Mouse (Mus musculus) T-cell, adult 2 months (primary cell): ENCODE measurements at regions not wholly inside any gene's neighbourhood (a gene's known extent, or its start where the extent isn't known, plus 50 kb on each side); places are given as distances from the start of the nearest gene placed in this dataset.

Source experiments
- DNase-seq: peaks from one replicate; pipeline ENCODE4 v3.0.0; 2022; ENCODE audit warnings: low spot score

- no peak for DNase-seq
Observed at GRCm38 (mm10) chr3:35688111-35688510, 65.8 kb upstream of the Atp11b start.

- DNase-seq: peak; percentile 59
Observed at GRCm38 (mm10) chr3:35688781-35689180, 65.1 kb upstream of the Atp11b start.

GRCm38 (mm10) chr3:35693039-35693438 lies 60.9 kb upstream of the Atp11b start:
- peak; percentile 91 for DNase-seq

GRCm38 (mm10) chr3:35693551-35693950 lies 60.4 kb upstream of the Atp11b start:
- DNase-seq: no peak

GRCm38 (mm10) chr3:35694241-35694640 lies 59.7 kb upstream of the Atp11b start:
- DNase-seq: no peak

- DNase-seq: no peak
Observed at GRCm38 (mm10) chr3:35695859-35696258, 58.0 kb upstream of the Atp11b start.

- no peak for DNase-seq
Observed at GRCm38 (mm10) chr3:35699266-35699665, 54.6 kb upstream of the Atp11b start.

- no peak for DNase-seq
Observed at GRCm38 (mm10) chr3:35699979-35700378, 53.9 kb upstream of the Atp11b start.

- no peak for DNase-seq
Observed at GRCm38 (mm10) chr3:35703528-35704327, 50.2 kb upstream of the Atp11b start.
